Mouse (Mus musculus) adrenal gland (tissue): ENCODE results near the gene Diaph2.
"Not testable (repeated sequence)": the region's sequence is repeated elsewhere in the genome, so short reads cannot be mapped to it uniquely, and the experiment has no call there.

ENCODE experiments used
- intact Hi-C: fragments of 180-260 bp; cut with DNase I; formaldehyde crosslinking; loops from one replicate; pipeline ENCODE4 v1.15.1; 2025

Gene Diaph2

GRCm38 (mm10) chrX:129799920-129800319, 50.4 kb downstream of the Diaph2 start:
- intact Hi-C loops: not testable (repeated sequence)

- intact Hi-C loops: no loop called here
Measured at GRCm38 (mm10) chrX:129831903-129832302, 82.4 kb downstream of the Diaph2 start.

- intact Hi-C loops: no loop called here
Measured at GRCm38 (mm10) chrX:129833887-129834286, 84.3 kb downstream of the Diaph2 start.

- intact Hi-C loops: no loop called here
Measured at GRCm38 (mm10) chrX:129884465-129884864, 134.9 kb downstream of the Diaph2 start.

- intact Hi-C loops: no loop called here
Measured at GRCm38 (mm10) chrX:129925806-129926205, 176.3 kb downstream of the Diaph2 start.

- intact Hi-C loops: no loop called here
Measured at GRCm38 (mm10) chrX:129974816-129975215, 225.3 kb downstream of the Diaph2 start.

GRCm38 (mm10) chrX:130008210-130008609, 258.7 kb downstream of the Diaph2 start:
- intact Hi-C loops: no loop called here

- intact Hi-C loops: no loop called here
Measured at GRCm38 (mm10) chrX:130019735-130020134, 270.2 kb downstream of the Diaph2 start.

GRCm38 (mm10) chrX:130044525-130044924, 295.0 kb downstream of the Diaph2 start:
- intact Hi-C loops: no loop called here

GRCm38 (mm10) chrX:130149216-130149615, 399.7 kb downstream of the Diaph2 start:
- intact Hi-C loops: no loop called here

GRCm38 (mm10) chrX:130152164-130152563, 402.6 kb downstream of the Diaph2 start:
- intact Hi-C loops: no loop called here

GRCm38 (mm10) chrX:130173126-130173525, 423.6 kb downstream of the Diaph2 start:
- intact Hi-C loops: no loop called here

GRCm38 (mm10) chrX:130187891-130188290, 438.3 kb downstream of the Diaph2 start:
- intact Hi-C loops: no loop called here

GRCm38 (mm10) chrX:130188449-130188848, 438.9 kb downstream of the Diaph2 start:
- intact Hi-C loops: no loop called here

GRCm38 (mm10) chrX:130189250-130189649, 439.7 kb downstream of the Diaph2 start:
- intact Hi-C loops: no loop called here

- intact Hi-C loops: not testable (repeated sequence)
Measured at GRCm38 (mm10) chrX:130197412-130197811, 447.9 kb downstream of the Diaph2 start.

- intact Hi-C loops: no loop called here
Measured at GRCm38 (mm10) chrX:130205243-130205642, 455.7 kb downstream of the Diaph2 start.

GRCm38 (mm10) chrX:130212227-130212626, 462.7 kb downstream of the Diaph2 start:
- intact Hi-C loops: no loop called here

GRCm38 (mm10) chrX:130212759-130213158, 463.2 kb downstream of the Diaph2 start:
- intact Hi-C loops: no loop called here

- intact Hi-C loops: no loop called here
Measured at GRCm38 (mm10) chrX:130230045-130230444, 480.5 kb downstream of the Diaph2 start.

- intact Hi-C loops: no loop called here
Measured at GRCm38 (mm10) chrX:130235167-130235566, 485.6 kb downstream of the Diaph2 start.

GRCm38 (mm10) chrX:130246652-130247051, 497.1 kb downstream of the Diaph2 start:
- intact Hi-C loops: no loop called here

GRCm38 (mm10) chrX:130253664-130254063, 504.1 kb downstream of the Diaph2 start:
- intact Hi-C loops: no loop called here

GRCm38 (mm10) chrX:130265707-130266106, 516.2 kb downstream of the Diaph2 start:
- intact Hi-C loops: no loop called here
